Mouse (Mus musculus) heart, embryonic 16.5 days (tissue): ENCODE measurements around the gene Cmc1. TPM values are rescaled to one million over a fixed set of nuclear protein-coding genes. Genes with fewer than 3 reads are reported as not detected.
"Not testable (repeated sequence)": the region's sequence is repeated elsewhere in the genome, so short reads cannot be mapped to it uniquely, and the experiment has no call there.

ENCODE experiments used
- ATAC-seq: fragments of 200-750 bp; cut with Nextera tagmentation; replicated peaks from 2 replicates; pipeline ENCODE4 v1.8.0; 2017; ENCODE audit warnings: moderate number of reproducible peaks; ENCODE audit not compliant: insufficient read depth, low FRiP score; ENCODE audit errors: extremely low read depth
- H3K27ac ChIP-seq: fragments of 300-500 bp; sonication (generic); 2 replicates; pipeline ENCODE4 v1.5.1; 2014; ENCODE audit warnings: mild to moderate bottlenecking, low read length, control low read depth, moderate library complexity
- H3K27me3 ChIP-seq: fragments of 300-500 bp; sonication (generic); 2 replicates; pipeline ENCODE4 v1.6.1; 2014; ENCODE audit warnings: low read length, mixed read lengths; ENCODE audit not compliant: control insufficient read depth, insufficient read depth
- H3K36me3 ChIP-seq: fragments of 300-500 bp; sonication (generic); 2 replicates; pipeline ENCODE4 v1.6.1; 2014; ENCODE audit not compliant: control insufficient read depth, insufficient read depth
- H3K4me1 ChIP-seq: fragments of 300-500 bp; sonication (generic); 2 replicates; pipeline ENCODE4 v1.6.1; 2014; ENCODE audit warnings: low read length, mixed read lengths; ENCODE audit not compliant: control insufficient read depth, insufficient read depth
- H3K4me2 ChIP-seq: fragments of 300-500 bp; sonication (generic); 2 replicates; pipeline ENCODE4 v1.6.1; 2014; ENCODE audit warnings: low read depth, mild to moderate bottlenecking, control low read depth, low read length
- H3K4me3 ChIP-seq: fragments of 300-500 bp; sonication (generic); 2 replicates; pipeline ENCODE4 v1.5.1; 2014; ENCODE audit warnings: mild to moderate bottlenecking, control low read depth, low read length
- H3K9ac ChIP-seq: fragments of 300-500 bp; sonication (generic); 2 replicates; pipeline ENCODE4 v1.6.1; 2014; ENCODE audit warnings: low read length, control low read depth
- H3K9me3 ChIP-seq: fragments of 300-500 bp; sonication (generic); replicated peaks from 2 replicates; pipeline ENCODE4 v1.6.1; 2016; ENCODE audit warnings: low read length; ENCODE audit not compliant: control insufficient read depth
- WGBS: fragments of 180-500 bp; shearing (Covaris S2); extraction: QIAGEN DNeasy Blood & Tissue Kit; methylation state at CpG from one replicate; pipeline ENCODE4 v1.1.7; 2014; 5-methylcytosine and 5-hydroxymethylcytosine counted together
- polyA plus RNA-seq: library from polyadenylated mRNA; unstranded; fragments of >200 nt; fragmentation: Nextera tagmentation; extraction: Ambion mirVana; gene quantifications from 2 replicates; pipeline ENCODE4 v1.2.1, GENCODE M21; 2015

Cmc1 gene
- polyA plus RNA-seq, 1 experiment from 2014 or later = 39.0 TPM

GRCm38 (mm10) chr9:118157234-118157633, 7.3 kb upstream of the Cmc1 start:
- WGBS = 85% methylated on average over 3 of the region's 3 CpGs
- H3K9ac ChIP-seq = no peak overlapping the region
- no peak overlapping the region for H3K4me3 ChIP-seq
- H3K4me2 ChIP-seq = no peak overlapping the region
- ATAC-seq = no peak
- no peaks in the 10 kb centered on the region for H3K27me3 ChIP-seq
- H3K36me3 ChIP-seq = no peaks in the 10 kb centered on the region
- no peaks in the 10 kb centered on the region for H3K9me3 ChIP-seq
- peaks cover 3% of the 10 kb centered on the region; the same call in 1 of the 2 replicates for H3K4me1 ChIP-seq
- H3K27ac ChIP-seq = no peak overlapping the region

DNA sequence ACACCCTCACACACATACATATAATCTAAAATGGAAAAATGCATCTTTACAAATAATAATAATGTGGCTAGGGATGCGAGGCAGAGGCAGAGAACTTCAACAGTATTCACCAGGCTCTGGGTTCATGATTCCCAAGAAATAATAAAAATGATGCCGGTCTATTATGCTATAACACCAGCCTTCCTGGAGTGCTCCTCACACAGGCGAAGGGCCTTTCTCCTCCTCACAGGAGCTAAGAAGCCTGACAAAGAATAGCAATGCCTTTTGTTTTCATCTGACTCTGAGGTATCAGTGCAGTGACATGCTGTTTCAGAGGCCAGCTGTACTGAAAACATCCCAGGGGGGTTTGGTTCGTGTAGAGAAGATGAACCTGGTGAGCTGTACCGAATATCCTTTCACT, 4.7 kb upstream of the Cmc1 start:
- no peaks in the 10 kb centered on the region for H3K27me3 ChIP-seq
- no peak overlapping the region for H3K4me2 ChIP-seq
- no peaks in the 10 kb centered on the region for H3K9me3 ChIP-seq
- H3K27ac ChIP-seq = no peak overlapping the region
- 0 out of 2 replicates have a peak, but pooled peaks cover 3% of the 10 kb centered on the region for H3K4me1 ChIP-seq
- no peaks in the 10 kb centered on the region for H3K36me3 ChIP-seq
- 83% methylated on average over 5 of the region's 5 CpGs for WGBS
- no peak overlapping the region for H3K4me3 ChIP-seq
- H3K9ac ChIP-seq = no peak overlapping the region
- ATAC-seq = no peak

DNA sequence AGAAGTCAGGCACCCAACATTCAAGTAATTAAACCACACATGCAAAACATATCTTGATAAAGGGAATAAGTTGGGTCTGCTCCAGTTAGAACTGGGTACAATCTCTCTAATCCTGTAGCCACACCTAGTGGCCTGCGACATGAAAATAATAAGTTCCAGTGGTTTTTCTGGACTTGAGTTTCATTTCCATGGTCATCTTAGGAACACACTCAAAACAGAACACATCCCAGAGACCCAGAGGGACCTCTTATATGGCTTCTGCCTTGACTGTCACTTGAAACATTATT, 1.2 kb upstream of the Cmc1 start:
- Histone ChIP-seq H3K27me3 (no peaks in the 10 kb centered on the region), H3K4me3 (no peak overlapping the region), H3K27ac (no peak overlapping the region), H3K4me2 (no peak overlapping the region), H3K4me1 (peaks cover 10% of the 10 kb centered on the region), H3K9ac (no peak overlapping the region), H3K9me3 (no peaks in the 10 kb centered on the region), H3K36me3 (no peaks in the 10 kb centered on the region)
- no peak for ATAC-seq
- WGBS = 90% methylated on average over 1 of the region's 1 CpGs

- Histone ChIP-seq H3K36me3 (no peaks in the 10 kb centered on the region), H3K4me3 (peak overlapping the region; percentile 90), H3K4me1 (peaks cover 10% of the 10 kb centered on the region), H3K9me3 (no peaks in the 10 kb centered on the region), H3K27ac (peak overlapping the region; percentile 41; the same call in 1 of the 2 replicates), H3K27me3 (no peaks in the 10 kb centered on the region), H3K4me2 (peak overlapping the region; percentile 77), H3K9ac (peak overlapping the region; percentile 93)
- 78% methylated on average over 20 of the region's 20 CpGs for WGBS
- ATAC-seq = 0 out of 2 replicates have a peak, but pooled peaks have one; percentile 1
Observed at GRCm38 (mm10) chr9:118150429-118151220, 648 bp upstream of the Cmc1 start.

GRCm38 (mm10) chr9:118140356-118140755, 9.6 kb downstream of the Cmc1 start:
- not testable (repeated sequence) for H3K9ac ChIP-seq, H3K4me3 ChIP-seq, H3K36me3 ChIP-seq, H3K9me3 ChIP-seq, H3K4me2 ChIP-seq, H3K27ac ChIP-seq, H3K27me3 ChIP-seq, H3K4me1 ChIP-seq, ATAC-seq
- WGBS = 55% methylated on average over 2 of the region's 3 CpGs

GRCm38 (mm10) chr9:118110360-118110710, 39.6 kb downstream of the Cmc1 start:
- no peaks in the 10 kb centered on the region for H3K9me3 ChIP-seq
- H3K4me2 ChIP-seq = no peak overlapping the region
- 74% methylated on average over 2 of the region's 2 CpGs for WGBS
- H3K27ac ChIP-seq = no peak overlapping the region
- no peaks in the 10 kb centered on the region for H3K36me3 ChIP-seq
- no peak for ATAC-seq
- no peak overlapping the region for H3K4me3 ChIP-seq
- no peaks in the 10 kb centered on the region for H3K27me3 ChIP-seq
- H3K4me1 ChIP-seq = no peaks in the 10 kb centered on the region
- no peak overlapping the region for H3K9ac ChIP-seq

DNA sequence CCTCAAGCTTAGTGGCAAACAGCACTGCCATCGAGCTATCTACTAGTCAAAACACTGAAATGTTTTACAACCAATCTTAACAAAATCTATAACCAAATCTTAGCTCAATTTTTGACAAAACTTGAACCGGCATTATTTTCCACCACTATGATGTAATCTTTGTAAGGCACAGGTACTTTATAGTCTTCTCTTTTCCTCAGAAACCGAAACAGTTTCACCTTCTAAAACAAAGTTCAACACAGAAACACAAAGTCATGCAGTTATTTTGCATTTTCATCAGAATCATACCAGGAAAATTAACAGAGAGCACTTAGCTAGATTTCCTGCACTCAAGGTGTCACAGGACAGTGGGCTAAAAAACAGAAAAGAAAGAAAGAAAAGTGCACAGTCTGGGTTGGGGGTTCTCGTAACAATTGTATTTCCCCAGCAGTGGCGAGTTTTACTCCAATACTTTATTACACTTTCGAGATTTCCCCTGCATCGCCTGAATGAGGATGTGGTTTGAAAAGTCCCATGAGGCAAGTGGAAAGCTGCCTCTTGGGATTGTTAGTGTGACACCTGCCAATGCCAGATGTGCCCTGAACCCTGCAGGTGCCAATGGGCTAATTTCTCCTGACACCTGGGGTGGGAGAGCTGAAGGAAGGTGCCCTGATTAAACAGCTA, 40.1 kb downstream of the Cmc1 start:
- Histone ChIP-seq H3K4me1 (no peaks in the 10 kb centered on the region), H3K27me3 (no peaks in the 10 kb centered on the region), H3K27ac (no peak overlapping the region), H3K4me3 (no peak overlapping the region), H3K4me2 (no peak overlapping the region), H3K9me3 (no peaks in the 10 kb centered on the region), H3K36me3 (no peaks in the 10 kb centered on the region), H3K9ac (no peak overlapping the region)
- ATAC-seq = no peak
- WGBS = 90% methylated on average over 7 of the region's 7 CpGs

DNA sequence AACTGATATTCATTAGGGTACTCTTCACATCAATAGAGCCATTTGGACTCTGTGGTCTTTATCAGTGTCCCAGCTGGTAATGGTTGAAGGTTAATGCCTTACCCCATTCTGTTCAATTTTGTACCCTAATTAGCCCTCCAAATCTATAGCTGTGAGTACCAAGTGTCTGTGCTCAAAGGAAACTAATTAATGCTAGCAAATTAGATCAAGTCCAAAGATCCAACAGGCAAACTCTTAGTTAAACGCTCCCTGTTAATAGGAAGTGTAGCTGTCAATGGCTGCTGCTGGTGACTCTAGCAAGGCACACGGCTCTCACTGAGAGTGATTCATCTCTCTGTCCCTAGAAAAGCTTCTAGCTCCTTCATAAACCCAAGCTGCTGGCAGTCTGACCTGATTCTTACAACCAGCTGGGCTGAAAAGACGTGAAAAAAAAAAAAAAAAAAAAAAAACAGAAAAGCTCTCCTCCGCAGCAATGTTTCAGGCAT, 41.4 kb downstream of the Cmc1 start:
- H3K36me3 ChIP-seq = no peaks in the 10 kb centered on the region
- H3K4me1 ChIP-seq = no peaks in the 10 kb centered on the region
- H3K9me3 ChIP-seq = no peaks in the 10 kb centered on the region
- WGBS = 62% methylated on average over 4 of the region's 4 CpGs
- no peak overlapping the region for H3K4me2 ChIP-seq
- H3K4me3 ChIP-seq = no peak overlapping the region
- no peak overlapping the region for H3K27ac ChIP-seq
- no peak overlapping the region for H3K9ac ChIP-seq
- no peaks in the 10 kb centered on the region for H3K27me3 ChIP-seq
- no peak for ATAC-seq

- Histone ChIP-seq H3K27me3 (no peaks in the 10 kb centered on the region), H3K36me3 (no peaks in the 10 kb centered on the region), H3K4me3 (no peak overlapping the region), H3K9me3 (no peaks in the 10 kb centered on the region), H3K4me2 (no peak overlapping the region), H3K9ac (no peak overlapping the region), H3K4me1 (peaks cover 4% of the 10 kb centered on the region; the same call in 1 of the 2 replicates), H3K27ac (no peak overlapping the region)
- no peak for ATAC-seq
- 89% methylated on average over 2 of the region's 2 CpGs for WGBS
Observed at GRCm38 (mm10) chr9:118101802-118102201, 48.2 kb downstream of the Cmc1 start.
